Mouse (Mus musculus) CH12.LX (cell line): ENCODE results near the gene Mprip. TPM values are rescaled to one million over a fixed set of nuclear protein-coding genes. Genes with fewer than 3 reads are reported as not detected.

Experiments
- DNase-seq: peaks from one replicate; pipeline ENCODE4 v3.0.0-alpha.2; 2013; ENCODE audit errors: extremely low read depth
- H3K27ac ChIP-seq: 2 replicates; pipeline ENCODE4 v1.5.1; 2012; ENCODE audit warnings: low read depth, mild to moderate bottlenecking, control low read depth, moderate library complexity; ENCODE audit not compliant: insufficient read depth
- H3K27me3 ChIP-seq: replicated peaks from 2 replicates; pipeline ENCODE3; 2012; ENCODE audit warnings: inconsistent platforms
- H3K36me3 ChIP-seq, 2 experiments: replicated peaks in 1 of 2; 2 replicates each; pipeline versions ENCODE3 to v1.6.1; 2012; ENCODE audit warnings: inconsistent platforms in 1 of 2, low read length in 1 of 2, mild to moderate bottlenecking in 1 of 2, mixed read lengths in 1 of 2, moderate library complexity in 1 of 2; ENCODE audit not compliant: control insufficient read depth in 1 of 2, insufficient read depth in 1 of 2
- H3K4me1 ChIP-seq, 2 experiments: 2 replicates each; pipeline ENCODE4 v1.6.1; 2012; ENCODE audit warnings: inconsistent platforms in 1 of 2, moderate library complexity in 1 of 2; ENCODE audit not compliant: insufficient read depth in 2 of 2, control insufficient read depth in 1 of 2
- H3K4me2 ChIP-seq: 2 replicates; pipeline ENCODE4 v1.6.1; 2012; ENCODE audit warnings: low read depth, mild to moderate bottlenecking, control low read depth; ENCODE audit not compliant: poor library complexity, insufficient read depth, severe bottlenecking
- H3K4me3 ChIP-seq, 3 experiments: fragments of 150-350 bp in 1 of 3; sonication (generic) in 1 of 3; replicated peaks in 1 of 3; 2 replicates each; pipeline versions ENCODE3 to v1.5.1; 2011 to 2012; ENCODE audit warnings: low read depth in 2 of 3, low read length in 2 of 3, mild to moderate bottlenecking in 2 of 3, moderate library complexity in 2 of 3, control low read depth in 1 of 3, improper control_type of control experiment in 1 of 3, inconsistent platforms in 1 of 3, mixed read lengths in 1 of 3; ENCODE audit not compliant: poor library complexity in 1 of 3
- H3K79me2 ChIP-seq: replicated peaks from 2 replicates; pipeline ENCODE4 v1.6.1; 2012; ENCODE audit warnings: mild to moderate bottlenecking, moderate library complexity; ENCODE audit not compliant: control insufficient read depth, poor library complexity, insufficient read depth, severe bottlenecking; ENCODE audit errors: extremely low read depth
- H3K9ac ChIP-seq: 2 replicates; pipeline ENCODE4 v1.6.1; 2012; ENCODE audit warnings: low read depth, mild to moderate bottlenecking, control low read depth, moderate library complexity; ENCODE audit not compliant: insufficient read depth
- H3K9me3 ChIP-seq: replicated peaks from 2 replicates; pipeline ENCODE3; 2012; ENCODE audit warnings: low read length, inconsistent platforms, mixed read lengths
- BHLHE40 ChIP-seq: IDR thresholded peaks from 2 replicates; pipeline ENCODE4 v1.6.1; 2011; ENCODE audit warnings: mild to moderate bottlenecking, low read depth, low read length, improper control_type of control experiment
- ETS1 ChIP-seq: conservative IDR thresholded peaks from 2 replicates; pipeline ENCODE4 v1.6.1; 2012; ENCODE audit warnings: low read depth, mild to moderate bottlenecking, inconsistent platforms, low read length, improper control_type of control experiment, moderate library complexity
- HCFC1 ChIP-seq: IDR thresholded peaks from 2 replicates; pipeline ENCODE4 v1.6.1; 2012; ENCODE audit warnings: low read depth, mild to moderate bottlenecking, inconsistent platforms, low read length, improper control_type of control experiment
- IRF4 ChIP-seq: IDR thresholded peaks from 2 replicates; pipeline ENCODE4 v1.6.1; 2014; ENCODE audit warnings: low read depth, mild to moderate bottlenecking, inconsistent platforms, low read length, improper control_type of control experiment
- JUN ChIP-seq: IDR thresholded peaks from 2 replicates; pipeline ENCODE4 v1.6.1; 2011; ENCODE audit warnings: low read depth, mild to moderate bottlenecking, low read length, improper control_type of control experiment, moderate library complexity; ENCODE audit not compliant: insufficient read depth
- JUND ChIP-seq: conservative IDR thresholded peaks from 2 replicates; pipeline ENCODE4 v1.6.1; 2011; ENCODE audit warnings: low read depth, low read length, improper control_type of control experiment
- KAT2A ChIP-seq: IDR thresholded peaks from 2 replicates; pipeline ENCODE4 v1.6.1; 2012; ENCODE audit warnings: low read length, improper control_type of control experiment, inconsistent platforms; ENCODE audit not compliant: insufficient replicate concordance
- MYC ChIP-seq: IDR thresholded peaks from 2 replicates; pipeline ENCODE4 v1.6.1; 2011; ENCODE audit warnings: low read depth, mild to moderate bottlenecking, improper control_type of control experiment, low read length
- NRF1 ChIP-seq: IDR thresholded peaks from 2 replicates; pipeline ENCODE4 v1.6.1; 2014; ENCODE audit warnings: low read depth, mild to moderate bottlenecking, inconsistent platforms, low read length, improper control_type of control experiment, moderate library complexity
- RAD21 ChIP-seq: IDR thresholded peaks from 2 replicates; pipeline ENCODE4 v1.6.1; 2011; ENCODE audit warnings: low read depth, mild to moderate bottlenecking, low read length, improper control_type of control experiment, moderate library complexity
- SIN3A ChIP-seq: IDR thresholded peaks from 2 replicates; pipeline ENCODE4 v1.6.1; 2012; ENCODE audit warnings: low read length, improper control_type of control experiment, inconsistent platforms
- SMC3 ChIP-seq: IDR thresholded peaks from 2 replicates; pipeline ENCODE4 v1.6.1; 2011; ENCODE audit warnings: low read depth, low read length, improper control_type of control experiment
- TCF12 ChIP-seq: IDR thresholded peaks from 2 replicates; pipeline ENCODE4 v1.6.1; 2014; ENCODE audit warnings: low read depth, mild to moderate bottlenecking, inconsistent platforms, low read length, improper control_type of control experiment
- USF2 ChIP-seq: conservative IDR thresholded peaks from 2 replicates; pipeline ENCODE4 v1.6.1; 2011; ENCODE audit warnings: low read depth, low read length, improper control_type of control experiment
- ZC3H11A ChIP-seq: IDR thresholded peaks from 2 replicates; pipeline ENCODE4 v1.6.1; 2012; ENCODE audit warnings: low read depth, mild to moderate bottlenecking, inconsistent platforms, low read length, improper control_type of control experiment
- ZKSCAN1 ChIP-seq: IDR thresholded peaks from 2 replicates; pipeline ENCODE4 v1.6.1; 2012; ENCODE audit warnings: low read depth, inconsistent platforms, low read length, improper control_type of control experiment, borderline replicate concordance
- ZMIZ1 ChIP-seq: IDR thresholded peaks from 2 replicates; pipeline ENCODE4 v1.6.1; 2012; ENCODE audit warnings: low read depth, mild to moderate bottlenecking, inconsistent platforms, low read length, improper control_type of control experiment
- dilution Hi-C: fragments of 300-500 bp; cut with MboI; formaldehyde crosslinking; loops from 2 replicates; pipeline ENCODE4 v1.14.3; 2020; ENCODE audit warnings: low sequenced_read_pairs; ENCODE audit not compliant: extremely low pct_unique_long_range_greater_than_20kb, extremely low pct_ligation_motif_present
- in situ Hi-C: fragments of 300-500 bp; cut with MboI; formaldehyde crosslinking; loops from 3 replicates; pipeline ENCODE4 v1.14.3; 2019; ENCODE audit warnings: low sequenced_read_pairs, low pct_ligation_motif_present, low pct_unique_long_range_greater_than_20kb, mixed read lengths
- polyA plus RNA-seq: library from polyadenylated mRNA; unstranded; fragments of >175 nt; gene quantifications from 2 replicates; pipeline ENCODE4 v1.2.1, GENCODE M21; 2012; ENCODE audit warnings: low read depth; ENCODE audit not compliant: insufficient read length
- total RNA-seq, 2 experiments: library from RNA; depleted of rRNA; stranded (reverse); fragments of 300-350 nt in 1 of 2; fragments of >200 nt in 1 of 2; gene quantifications; 2 replicates each; pipeline ENCODE4 v1.2.3; 2012 to 2014

Gene Mprip
- total and polyA plus RNA-seq, 3 experiments: 50.6 to 59.5 (median 56.4) TPM

DNA sequence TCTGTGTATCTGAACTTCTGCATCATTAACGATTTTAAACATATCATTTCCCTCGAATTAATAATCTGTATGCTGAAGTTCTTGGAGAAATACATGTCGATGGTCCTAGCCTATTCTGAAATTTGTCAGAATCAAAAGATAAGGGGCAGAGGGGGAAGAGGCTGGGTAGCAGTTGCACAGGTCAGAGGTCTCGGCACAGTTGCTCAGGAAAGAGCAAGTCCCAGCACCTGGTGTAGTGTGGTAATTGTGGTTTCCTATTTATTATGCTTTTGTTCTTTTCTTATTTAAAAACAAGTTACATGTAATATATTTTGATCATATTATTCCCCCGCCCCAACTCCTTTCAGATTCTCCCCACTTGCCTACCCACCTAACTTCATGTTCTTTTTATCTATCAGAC lies 32.9 kb upstream of the Mprip start:
- Histone ChIP-seq H3K4me3 (no peak overlapping the region), H3K27me3 (peaks cover 11% of the 10 kb centered on the region), H3K36me3 (no peaks in the 10 kb centered on the region), H3K9me3 (no peaks in the 10 kb centered on the region), H3K79me2 (no peaks in the 10 kb centered on the region), H3K27ac (no peak overlapping the region), H3K9ac (no peak overlapping the region), H3K4me1 (peaks cover 0 to 4% of the 10 kb centered on the region in 2 experiments; a peak in 2 of 4 replicates), H3K4me2 (no peak overlapping the region)
- dilution Hi-C loops (no loop called here), in situ Hi-C loops (no loop called here)
- no peak for TF ChIP-seq USF2
- TF ChIP-seq JUND: no peak
- no peak for TF ChIP-seq KAT2A
- no peak for DNase-seq

DNA sequence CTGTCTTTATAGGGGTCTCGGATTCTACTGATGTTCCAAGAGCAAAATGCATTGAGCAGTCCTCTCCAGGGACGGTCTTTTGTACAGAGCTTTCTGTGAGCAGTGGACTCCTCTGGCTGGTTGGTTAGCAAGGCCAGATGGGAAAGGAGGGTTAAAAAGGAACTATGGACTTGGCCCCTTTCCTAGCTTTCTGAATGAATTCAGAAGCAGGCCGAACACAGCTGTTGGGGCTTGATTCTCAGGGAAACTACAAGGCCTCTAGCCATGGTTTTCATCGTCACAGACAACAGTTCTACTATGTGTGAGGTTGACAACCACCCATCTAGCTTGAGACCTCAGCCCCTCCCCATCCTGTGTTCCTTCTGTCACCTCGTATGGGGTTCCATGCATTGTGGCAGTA lies 31.2 kb upstream of the Mprip start:
- Histone ChIP-seq H3K9me3 (no peaks in the 10 kb centered on the region), H3K9ac (no peak overlapping the region), H3K79me2 (no peaks in the 10 kb centered on the region), H3K27me3 (peaks cover 11% of the 10 kb centered on the region), H3K4me3 (no peak overlapping the region), H3K4me2 (no peak overlapping the region), H3K36me3 (no peaks in the 10 kb centered on the region), H3K27ac (no peak overlapping the region), H3K4me1 (peaks cover 0 to 9% of the 10 kb centered on the region in 2 experiments; a peak in 2 of 4 replicates)
- DNase-seq: no peak
- no peak for TF ChIP-seq USF2
- no peak for TF ChIP-seq HCFC1
- no peak for TF ChIP-seq NRF1
- TF ChIP-seq JUN: no peak
- no peak for TF ChIP-seq BHLHE40
- TF ChIP-seq RAD21: no peak
- TF ChIP-seq ETS1: no peak
- TF ChIP-seq ZC3H11A: no peak
- TF ChIP-seq TCF12: no peak
- TF ChIP-seq IRF4: no peak
- TF ChIP-seq SIN3A: no peak
- no peak for TF ChIP-seq ZMIZ1
- TF ChIP-seq SMC3: no peak
- no peak for TF ChIP-seq MYC
- TF ChIP-seq ZKSCAN1: no peak
- in situ Hi-C loops: loop anchor here (5.0 kb wide), 1 partner anchor 102 kb away; no protein-coding TSS in a partner anchor
- dilution Hi-C loops: no loop called here
